Mouse (Mus musculus): ENCODE measurements around the gene C130050O18Rik.

Gene C130050O18Rik

DNA sequence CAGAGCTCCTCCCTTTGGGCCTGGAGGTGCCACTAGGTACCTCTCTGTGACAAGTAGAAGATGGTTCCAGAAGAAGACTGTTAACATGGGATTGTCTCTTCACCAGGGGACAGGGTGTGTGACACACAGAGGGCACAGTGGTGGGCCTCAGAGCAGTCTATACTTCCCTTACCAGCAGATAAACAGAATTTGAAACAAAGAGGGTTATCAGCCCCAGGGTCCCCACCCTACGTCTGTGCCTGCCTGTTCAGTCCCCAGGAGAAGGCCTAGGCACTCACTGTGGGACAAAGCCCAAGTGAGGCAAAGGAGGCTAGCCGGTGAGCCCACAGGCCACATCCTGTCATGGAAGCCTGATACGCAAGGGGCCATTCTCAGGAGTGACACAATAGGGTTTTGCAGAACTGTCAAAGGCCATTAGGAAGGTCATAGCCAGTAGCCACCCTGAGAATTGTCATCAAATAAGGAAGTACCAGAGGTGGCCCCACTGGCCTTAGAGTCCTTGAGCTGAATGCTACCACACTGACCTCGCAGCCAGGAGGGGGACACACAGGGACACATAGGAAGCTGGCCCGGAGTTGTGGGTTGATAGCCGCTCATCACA is at the start of gene C130050O18Rik:
TSS of gene C130050O18Rik (plus strand) at position 480 of the 601 bp plus-strand sequence.
- no peak for DNase-seq (ENCODE audit: low spot score)

- no peak for DNase-seq (ENCODE audit: low spot score)
These were observed 46.4 kb upstream of the C130050O18Rik start for GRCm38 (mm10) chr5:139358653-139359052.

DNA sequence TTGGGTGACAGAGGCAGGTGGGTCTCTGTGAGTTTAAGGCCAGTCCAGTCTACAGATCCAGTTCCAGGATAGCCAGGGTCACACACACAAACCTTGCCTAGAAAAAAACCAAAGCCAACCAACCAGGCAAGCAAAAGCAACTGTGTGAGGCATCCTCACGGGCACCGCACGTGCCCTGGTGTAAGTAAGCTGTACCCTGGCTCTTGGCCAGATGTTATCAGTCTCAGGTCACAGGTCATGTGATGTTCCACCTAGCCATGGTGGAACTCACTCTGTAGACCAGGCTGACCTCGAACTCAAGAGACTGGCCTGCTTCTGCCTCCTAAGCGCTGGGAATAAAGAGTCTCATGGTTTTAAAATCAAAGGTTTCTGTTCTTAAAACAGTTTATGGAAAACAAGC is 45.8 kb upstream of the C130050O18Rik start:
- DNase-seq (ENCODE audit: low spot score) = no peak

DNA sequence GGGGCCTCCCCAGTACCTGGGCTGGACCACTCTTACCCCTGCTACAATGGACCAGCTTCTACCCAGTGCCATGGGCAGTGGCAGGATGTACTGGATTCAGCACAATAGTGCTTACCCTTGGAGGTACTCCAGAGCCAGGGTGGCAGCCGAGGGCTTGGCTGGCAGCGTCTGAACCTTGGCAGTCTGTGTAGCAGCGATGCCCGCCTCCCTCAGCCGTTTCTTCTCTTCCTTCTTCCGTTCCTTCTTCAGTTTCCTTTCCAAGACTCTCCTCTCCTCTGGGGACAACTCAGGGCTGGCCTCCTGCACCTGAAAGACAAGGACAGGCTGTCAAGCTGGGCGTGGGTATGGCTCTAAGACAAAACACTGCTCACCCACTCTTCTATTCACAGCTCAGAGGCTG is 41.2 kb upstream of the C130050O18Rik start:
- peak; percentile 51 for DNase-seq (ENCODE audit: low spot score)

GRCm38 (mm10) chr5:139364260-139364910 is 40.7 kb upstream of the C130050O18Rik start:
- DNase-seq (ENCODE audit: low spot score) = peak; percentile 84

DNA sequence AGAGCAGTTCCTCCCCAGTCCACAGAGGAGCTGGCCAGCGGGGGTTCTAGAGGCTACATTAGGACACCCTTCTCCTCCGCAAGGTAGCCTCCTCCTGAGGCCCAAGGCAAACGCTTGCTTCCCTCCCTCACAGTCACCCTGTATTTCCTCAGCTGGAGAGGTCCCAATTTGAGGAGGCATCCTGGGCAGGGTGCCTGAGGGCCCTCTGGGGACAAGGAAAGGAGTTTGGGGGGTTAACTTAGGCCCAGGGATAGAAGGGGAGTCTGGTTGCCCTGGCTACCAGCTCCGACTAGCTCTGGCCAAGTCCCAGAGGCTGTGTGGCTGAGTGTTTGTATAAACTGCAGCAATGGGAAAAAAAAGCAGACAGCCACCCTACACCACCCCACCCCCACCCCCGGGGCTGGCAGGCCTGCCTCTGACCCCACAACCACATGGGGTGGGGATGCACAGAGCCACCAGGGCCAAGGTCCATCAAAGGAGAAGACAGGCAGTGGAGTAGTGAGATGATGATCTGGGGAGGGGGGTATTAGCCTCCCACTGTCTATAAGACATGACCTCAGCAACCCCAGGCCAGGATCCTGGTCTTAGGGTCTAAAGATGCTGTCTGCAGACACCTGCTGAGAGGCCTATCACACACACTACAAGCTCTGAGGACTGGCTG is 40.0 kb upstream of the C130050O18Rik start:
- no peak for DNase-seq (ENCODE audit: low spot score)

GRCm38 (mm10) chr5:139365827-139366226 is 39.3 kb upstream of the C130050O18Rik start:
- DNase-seq (ENCODE audit: low spot score) = no peak

- DNase-seq (ENCODE audit: low spot score) = no peak
These were observed 38.6 kb upstream of the C130050O18Rik start for GRCm38 (mm10) chr5:139366484-139366883.

DNA sequence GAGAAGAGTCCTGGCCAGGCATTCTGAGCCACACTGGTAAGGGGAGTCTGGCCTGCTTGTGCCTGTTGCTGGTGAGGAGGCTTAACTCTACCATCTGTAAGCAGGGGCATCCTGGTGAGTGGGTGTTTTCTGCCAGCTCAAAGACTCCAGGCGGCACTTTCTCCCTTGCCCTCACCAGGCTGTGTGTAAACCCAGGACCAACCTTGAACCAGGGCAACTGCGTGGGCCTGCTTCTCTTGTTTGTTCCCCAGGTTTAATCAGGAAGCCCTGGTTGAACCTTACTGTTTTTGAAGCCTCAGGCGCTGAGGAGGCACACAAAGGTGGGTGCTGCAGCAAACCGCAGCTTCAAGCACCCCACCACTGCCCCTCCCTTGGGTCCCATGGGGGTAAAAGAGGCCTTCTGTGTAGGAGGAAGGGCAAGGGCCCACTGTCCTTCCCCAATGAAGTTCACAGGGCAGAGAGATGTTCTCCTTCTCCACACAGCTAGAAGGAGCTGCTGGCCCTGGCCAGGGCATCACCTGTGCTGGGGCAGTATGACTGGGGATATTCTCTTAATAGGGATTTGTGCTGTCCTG is 37.1 kb upstream of the C130050O18Rik start:
- DNase-seq (ENCODE audit: low spot score) = no peak

- no peak for DNase-seq (ENCODE audit: low spot score)
These were observed 36.3 kb upstream of the C130050O18Rik start for GRCm38 (mm10) chr5:139368638-139369320.

- DNase-seq (ENCODE audit: low spot score) = no peak
These were observed 34.7 kb upstream of the C130050O18Rik start for GRCm38 (mm10) chr5:139370336-139370735.

DNA sequence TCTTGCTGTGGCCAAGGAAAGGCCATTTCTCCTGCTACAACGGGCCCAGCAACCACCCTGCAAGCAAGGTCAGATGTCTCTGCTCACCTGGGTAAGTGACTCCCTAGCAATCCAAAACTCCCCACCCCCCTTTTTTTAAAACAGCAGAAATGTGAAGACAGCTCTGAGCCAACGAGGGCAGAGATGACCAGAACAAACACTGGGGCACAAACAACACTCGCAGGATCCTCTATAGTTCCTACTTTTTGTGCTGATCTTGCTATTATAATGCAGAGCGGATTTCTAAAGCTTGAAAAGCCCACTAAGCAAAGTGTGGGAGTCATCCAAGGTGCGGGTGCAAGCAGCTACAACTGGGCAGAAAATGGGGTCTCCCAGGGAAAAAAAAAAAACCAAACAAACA is 34.0 kb upstream of the C130050O18Rik start:
- no peak for DNase-seq (ENCODE audit: low spot score)

DNA sequence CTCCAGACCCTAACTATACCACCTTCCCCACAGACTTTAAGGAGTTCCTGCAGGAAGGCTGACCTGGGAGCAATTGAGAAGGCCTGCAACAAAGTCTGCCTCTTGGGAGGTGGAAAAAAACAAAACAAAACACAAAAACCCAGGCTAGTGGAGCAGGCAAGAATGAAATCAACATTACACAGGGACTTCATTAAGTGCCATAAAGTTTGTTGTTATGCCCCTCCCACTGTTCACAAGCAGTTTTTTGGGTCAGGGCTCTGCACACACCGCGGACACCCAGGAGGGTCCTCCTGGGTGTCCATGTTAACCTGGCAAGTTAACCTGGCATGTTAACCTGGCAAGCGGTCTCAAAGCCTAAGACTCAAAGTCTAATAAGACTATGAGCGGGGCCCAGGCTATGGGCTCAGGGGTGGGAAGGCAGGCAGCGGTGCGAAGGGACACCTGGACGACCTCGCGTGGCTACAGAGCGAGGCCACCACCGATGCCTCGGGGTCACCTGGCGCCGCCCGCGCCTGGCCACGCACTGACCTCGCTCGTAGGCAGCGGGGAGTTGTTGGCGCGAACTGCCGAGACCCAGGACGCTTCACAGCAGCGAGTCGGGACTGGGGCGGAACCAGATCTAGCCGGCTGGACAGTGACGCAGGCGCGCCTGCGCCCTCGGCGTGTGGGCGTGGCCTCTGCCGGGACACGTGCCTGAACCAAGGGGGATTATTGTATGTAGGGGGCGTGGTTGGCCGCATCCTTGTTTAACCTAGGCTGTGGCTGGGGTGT is 33.3 kb upstream of the C130050O18Rik start:
- peak; percentile 91 for DNase-seq (ENCODE audit: low spot score)

GRCm38 (mm10) chr5:139373126-139373525 is 32.0 kb upstream of the C130050O18Rik start:
- DNase-seq (ENCODE audit: low spot score) = no peak

DNA sequence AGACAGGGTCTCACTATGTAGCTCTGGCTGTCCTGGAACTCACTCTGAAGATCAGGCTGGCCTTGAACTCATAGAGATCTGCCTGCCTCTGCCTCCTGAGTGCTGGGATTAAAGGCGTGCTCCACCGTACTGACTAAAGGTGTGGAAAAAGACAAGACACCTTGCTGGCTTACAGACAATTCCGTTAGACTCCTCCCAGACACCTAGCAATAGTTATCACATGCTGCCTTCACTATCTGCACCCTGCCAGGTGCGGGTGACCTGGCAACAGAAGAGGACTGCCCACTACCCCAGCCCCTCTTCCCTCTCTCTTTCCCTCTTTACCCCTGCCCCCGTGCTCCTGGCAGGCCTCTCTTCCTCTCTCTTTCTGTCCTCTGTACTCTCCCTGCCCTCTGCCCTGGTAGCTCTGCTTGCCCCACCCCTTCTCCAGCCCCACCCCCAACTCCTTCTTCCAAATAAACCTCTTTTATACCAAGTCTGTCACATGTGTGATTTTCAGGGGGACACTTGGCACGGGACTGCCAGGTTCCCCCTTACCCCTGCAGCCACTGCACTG is 31.1 kb upstream of the C130050O18Rik start:
- DNase-seq (ENCODE audit: low spot score) = no peak

DNA sequence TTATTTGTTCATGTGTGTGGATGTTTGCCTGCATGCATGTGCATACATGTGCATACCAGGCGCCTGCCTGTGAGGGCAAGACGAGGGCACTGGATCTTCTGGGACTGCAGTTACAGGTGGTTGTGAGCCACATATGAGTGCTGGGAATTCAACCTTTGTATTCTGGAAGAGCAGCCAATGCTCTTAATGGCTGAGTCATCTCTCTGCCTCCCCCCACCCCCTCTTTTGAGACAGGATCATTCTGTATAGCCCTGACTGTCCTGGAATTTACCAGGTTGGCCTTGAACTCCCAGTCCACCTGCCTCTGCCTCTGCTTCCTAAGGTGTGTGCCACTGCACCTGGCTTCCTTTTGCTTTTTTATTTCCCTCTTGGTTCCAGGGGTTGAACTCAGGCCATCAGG is 30.2 kb upstream of the C130050O18Rik start:
- no peak for DNase-seq (ENCODE audit: low spot score)

GRCm38 (mm10) chr5:139377468-139378270 is 27.4 kb upstream of the C130050O18Rik start, which contains the start of gene Gpr146:
TSS of gene Gpr146 (plus strand) at chr5:139377697.
- DNase-seq (ENCODE audit: low spot score) = peak; percentile 62

DNA sequence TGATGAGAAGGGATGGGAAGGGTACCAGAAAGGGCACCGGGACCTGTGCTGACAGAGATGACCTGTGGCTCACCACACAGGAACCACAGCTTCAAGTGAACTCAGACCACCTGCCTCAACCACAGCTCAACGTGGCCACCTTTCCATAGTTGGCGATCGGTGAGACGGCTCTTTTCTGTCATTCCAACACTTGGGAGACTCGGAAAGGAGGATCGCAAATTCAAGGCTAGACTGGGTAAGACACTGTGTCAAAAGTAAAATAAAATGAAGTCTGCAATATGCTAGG is 26.9 kb upstream of the C130050O18Rik start:
- DNase-seq (ENCODE audit: low spot score) = no peak

- DNase-seq (ENCODE audit: low spot score) = peak; percentile 81
These were observed 26.0 kb upstream of the C130050O18Rik start for GRCm38 (mm10) chr5:139378986-139379629.

DNA sequence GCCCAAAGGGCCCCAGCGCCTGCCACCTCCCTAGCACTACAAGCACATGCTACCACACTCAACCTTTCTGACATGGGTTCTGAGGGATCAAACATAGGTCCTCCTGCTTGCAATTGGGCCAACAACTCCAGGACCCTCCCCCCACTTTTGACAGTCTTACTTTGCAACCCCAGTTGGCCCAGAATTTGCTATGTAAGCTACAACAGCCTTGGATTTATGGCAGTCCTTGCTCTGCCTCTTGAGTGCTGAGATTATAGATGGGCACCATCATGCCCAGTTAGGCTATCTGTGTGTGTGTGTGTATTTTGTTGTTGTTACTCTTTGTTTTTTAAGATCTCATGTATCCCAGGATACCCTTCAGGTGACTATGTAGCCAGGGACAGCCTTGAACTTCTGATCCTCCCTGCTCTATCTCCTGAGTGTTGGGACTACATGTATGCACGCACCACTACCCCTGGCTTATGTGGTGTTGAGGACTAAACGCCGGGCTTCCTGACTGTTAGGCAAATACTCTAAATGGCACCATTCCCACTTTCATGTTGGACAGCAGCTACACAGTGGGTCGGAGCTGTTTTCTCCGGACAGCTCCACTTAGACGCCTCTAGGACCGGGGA is 25.2 kb upstream of the C130050O18Rik start:
- no peak for DNase-seq (ENCODE audit: low spot score)
